Mouse (Mus musculus) liver, embryonic 11.5 days (tissue): ENCODE measurements at regions not wholly inside any gene's neighbourhood (a gene's known extent, or its start where the extent isn't known, plus 50 kb on each side); places are given as distances from the start of the nearest gene placed in this dataset.

Source experiments
- ATAC-seq: fragments of 200-750 bp; cut with Nextera tagmentation; replicated peaks from 2 replicates; pipeline ENCODE4 v1.8.0; 2017; ENCODE audit warnings: moderate number of reproducible peaks, mild to moderate bottlenecking, moderate TSS enrichment, moderate library complexity; ENCODE audit not compliant: low FRiP score
- DNase-seq: peaks from one replicate; pipeline ENCODE4 v3.0.0-alpha.2; 2017; ENCODE audit warnings: low spot score
- H3K27ac ChIP-seq: fragments of 300-500 bp; sonication (generic); 2 replicates; pipeline ENCODE4 v1.5.1; 2014; ENCODE audit warnings: mild to moderate bottlenecking, low read depth, low read length, control low read depth
- H3K27me3 ChIP-seq: fragments of 300-500 bp; sonication (generic); replicated peaks from 2 replicates; pipeline ENCODE4 v1.6.1; 2014; ENCODE audit warnings: low read length, mixed read lengths; ENCODE audit not compliant: control insufficient read depth, insufficient read depth
- H3K36me3 ChIP-seq: fragments of 300-500 bp; sonication (generic); 2 replicates; pipeline ENCODE4 v1.6.1; 2014; ENCODE audit warnings: mild to moderate bottlenecking, low read length, moderate library complexity, mixed read lengths; ENCODE audit not compliant: control insufficient read depth, insufficient read depth
- H3K4me1 ChIP-seq: fragments of 300-500 bp; sonication (generic); replicated peaks from 2 replicates; pipeline ENCODE4 v1.6.1; 2014; ENCODE audit warnings: low read length, mixed read lengths; ENCODE audit not compliant: control insufficient read depth, insufficient read depth
- H3K4me2 ChIP-seq: fragments of 300-500 bp; sonication (generic); 2 replicates; pipeline ENCODE4 v1.6.1; 2014; ENCODE audit warnings: mild to moderate bottlenecking, control low read depth, moderate library complexity
- H3K4me3 ChIP-seq: fragments of 300-500 bp; sonication (generic); 2 replicates; pipeline ENCODE4 v1.5.1; 2014; ENCODE audit warnings: low read depth, low read length, control low read depth
- H3K9ac ChIP-seq: fragments of 300-500 bp; sonication (generic); 2 replicates; pipeline ENCODE4 v1.6.1; 2014; ENCODE audit warnings: low read depth, low read length, control low read depth
- H3K9me3 ChIP-seq: fragments of 300-500 bp; sonication (generic); 2 replicates; pipeline ENCODE4 v1.6.1; 2016; ENCODE audit warnings: low read length, inconsistent platforms, mixed read lengths; ENCODE audit not compliant: control insufficient read depth
- WGBS: fragments of 180-500 bp; shearing (Covaris S2); extraction: QIAGEN DNeasy Blood & Tissue Kit; methylation state at CpG from one replicate; pipeline ENCODE4 v1.1.7; 2014; 5-methylcytosine and 5-hydroxymethylcytosine counted together

DNA sequence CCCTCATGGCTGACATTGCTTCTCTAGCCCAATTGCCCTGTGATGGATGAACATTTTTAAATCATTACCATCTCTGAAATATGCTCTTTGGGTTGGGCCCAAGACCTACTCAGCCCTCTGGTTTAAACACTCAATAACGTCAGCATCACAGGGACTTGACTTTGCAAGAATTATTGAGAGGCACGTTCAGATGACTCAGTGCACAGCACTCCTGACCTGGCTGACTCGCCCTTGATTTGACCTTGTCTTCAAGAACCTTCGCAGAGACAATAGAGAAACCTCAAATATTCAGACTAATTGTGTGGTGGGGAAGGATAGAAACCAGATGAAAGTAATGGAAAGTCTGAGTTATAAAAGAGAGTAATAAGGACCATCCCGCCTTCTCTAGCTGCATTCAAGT lies 127.9 kb upstream of the Lnx1 start:
- no peak overlapping the region for H3K27ac ChIP-seq
- no peaks in the 10 kb centered on the region for H3K9me3 ChIP-seq
- no peaks in the 10 kb centered on the region for H3K4me1 ChIP-seq
- H3K27me3 ChIP-seq = no peaks in the 10 kb centered on the region
- H3K4me3 ChIP-seq = no peak overlapping the region
- no peaks in the 10 kb centered on the region for H3K36me3 ChIP-seq
- no peak for DNase-seq
- no peak overlapping the region for H3K4me2 ChIP-seq
- no peak overlapping the region for H3K9ac ChIP-seq
- WGBS = 61% methylated on average over 5 of the region's 5 CpGs
- no peak for ATAC-seq

GRCm38 (mm10) chr5:74829003-74829402 lies 126.3 kb upstream of the Lnx1 start:
- Histone ChIP-seq H3K27ac (no peak overlapping the region), H3K4me3 (no peak overlapping the region), H3K4me1 (no peaks in the 10 kb centered on the region), H3K9ac (no peak overlapping the region), H3K9me3 (no peaks in the 10 kb centered on the region), H3K4me2 (no peak overlapping the region), H3K36me3 (no peaks in the 10 kb centered on the region), H3K27me3 (no peaks in the 10 kb centered on the region)
- 83% methylated on average over 9 of the region's 9 CpGs for WGBS
- no peak for DNase-seq
- ATAC-seq = no peak

GRCm38 (mm10) chr5:74827944-74828343 lies 125.2 kb upstream of the Lnx1 start:
- Histone ChIP-seq H3K36me3 (no peaks in the 10 kb centered on the region), H3K4me1 (no peaks in the 10 kb centered on the region), H3K4me3 (no peak overlapping the region), H3K9ac (no peak overlapping the region), H3K27ac (no peak overlapping the region), H3K4me2 (no peak overlapping the region), H3K9me3 (no peaks in the 10 kb centered on the region), H3K27me3 (no peaks in the 10 kb centered on the region)
- DNase-seq = no peak
- no peak for ATAC-seq
- 59% methylated on average over 4 of the region's 4 CpGs for WGBS

DNA sequence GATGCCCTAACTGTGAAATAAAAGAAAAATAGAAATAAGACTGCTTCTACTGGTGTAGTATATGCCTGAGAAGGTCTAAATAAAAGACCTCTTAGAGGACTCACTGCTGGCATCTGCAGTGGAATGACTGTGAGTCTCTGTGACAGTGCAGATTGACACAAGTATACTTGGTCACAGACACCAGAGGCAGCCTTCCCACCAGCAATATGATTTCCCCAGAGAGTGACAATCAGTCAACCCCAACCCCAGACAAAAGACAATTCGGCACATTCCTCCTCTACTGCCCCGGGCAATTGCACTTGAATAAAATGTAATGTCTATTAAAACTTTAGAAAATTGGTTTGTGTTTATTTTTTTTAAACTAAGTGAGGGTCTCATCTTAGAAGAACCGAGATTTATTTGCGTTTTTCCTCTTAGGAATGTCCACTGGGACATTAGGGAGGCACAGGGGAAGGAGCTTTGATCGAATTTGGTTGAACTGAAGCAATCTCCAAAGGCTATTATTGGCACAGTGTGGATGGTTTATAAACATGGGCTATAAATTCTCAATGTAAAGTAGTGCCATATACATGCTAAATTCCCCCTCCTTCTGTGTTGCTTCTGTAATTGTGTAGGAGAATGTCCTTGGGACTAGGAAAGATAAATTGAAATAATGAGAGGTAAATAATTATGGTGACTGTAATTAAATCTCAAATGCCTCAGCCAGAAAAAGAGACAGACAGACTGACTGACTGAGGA lies 123.0 kb upstream of the Lnx1 start:
- DNase-seq (no peak), ATAC-seq (no peak)
- H3K4me3 ChIP-seq = no peak overlapping the region
- no peak overlapping the region for H3K27ac ChIP-seq
- H3K4me2 ChIP-seq = no peak overlapping the region
- H3K4me1 ChIP-seq = no peaks in the 10 kb centered on the region
- no peak overlapping the region for H3K9ac ChIP-seq
- WGBS = 66% methylated on average over 5 of the region's 5 CpGs
- no peaks in the 10 kb centered on the region for H3K36me3 ChIP-seq
- no peaks in the 10 kb centered on the region for H3K27me3 ChIP-seq
- H3K9me3 ChIP-seq = no peaks in the 10 kb centered on the region

GRCm38 (mm10) chr5:74823719-74824118 lies 121.0 kb upstream of the Lnx1 start:
- H3K27ac ChIP-seq = no peak overlapping the region
- H3K27me3 ChIP-seq = no peaks in the 10 kb centered on the region
- no peak for DNase-seq
- no peak overlapping the region for H3K4me3 ChIP-seq
- no peaks in the 10 kb centered on the region for H3K4me1 ChIP-seq
- H3K4me2 ChIP-seq = no peak overlapping the region
- no peaks in the 10 kb centered on the region for H3K36me3 ChIP-seq
- no peak for ATAC-seq
- no peaks in the 10 kb centered on the region for H3K9me3 ChIP-seq
- no peak overlapping the region for H3K9ac ChIP-seq
- WGBS = 84% methylated on average over 7 of the region's 7 CpGs

DNA sequence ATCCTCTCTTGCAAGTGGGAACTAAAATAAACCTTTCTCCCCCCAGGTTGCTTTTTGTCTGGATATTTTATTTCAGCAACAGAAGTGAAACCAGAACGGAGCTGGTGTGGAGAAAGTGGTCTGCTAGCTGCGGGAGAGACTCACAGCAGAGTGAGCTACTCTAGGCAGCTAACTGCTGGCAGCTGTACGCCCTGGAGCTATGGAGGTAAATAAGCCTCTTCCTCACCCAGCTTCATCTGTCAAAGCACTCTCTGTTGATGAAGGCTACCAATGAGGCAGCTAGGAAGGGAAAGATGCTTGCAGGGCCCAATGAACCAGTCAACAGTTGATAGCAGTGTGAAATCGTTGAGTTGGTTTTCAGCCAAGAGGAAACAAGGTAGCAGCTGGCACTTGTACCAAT lies 119.3 kb upstream of the Lnx1 start:
- Histone ChIP-seq H3K27ac (no peak overlapping the region), H3K27me3 (no peaks in the 10 kb centered on the region), H3K4me2 (no peak overlapping the region), H3K9me3 (no peaks in the 10 kb centered on the region), H3K9ac (no peak overlapping the region), H3K36me3 (no peaks in the 10 kb centered on the region), H3K4me1 (no peaks in the 10 kb centered on the region), H3K4me3 (no peak overlapping the region)
- ATAC-seq = no peak
- DNase-seq = no peak
- WGBS = 84% methylated on average over 4 of the region's 4 CpGs

DNA sequence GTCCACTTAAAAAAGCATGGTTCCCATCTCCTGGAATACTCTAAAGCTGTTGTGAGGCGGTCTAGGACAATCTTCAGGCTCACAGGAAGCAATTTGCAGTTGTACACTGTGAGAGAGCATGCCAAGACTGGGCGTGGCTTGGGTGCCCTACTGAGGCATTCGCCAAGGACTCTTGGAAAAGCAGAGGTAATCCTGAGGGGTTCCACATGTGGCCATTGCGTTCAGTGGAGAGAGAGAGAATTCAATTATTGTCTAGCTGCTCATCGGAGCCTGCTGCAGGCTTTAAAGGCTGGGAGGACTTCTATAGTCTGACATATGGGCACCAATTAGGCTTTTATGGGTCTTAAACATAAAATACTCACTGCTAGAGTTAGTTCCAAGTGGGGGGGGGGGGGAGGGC lies 113.8 kb upstream of the Lnx1 start:
- 71% methylated on average over 5 of the region's 5 CpGs for WGBS
- no peak for DNase-seq
- H3K9me3 ChIP-seq = no peaks in the 10 kb centered on the region
- ATAC-seq = no peak
- no peak overlapping the region for H3K4me3 ChIP-seq
- H3K9ac ChIP-seq = no peak overlapping the region
- no peaks in the 10 kb centered on the region for H3K36me3 ChIP-seq
- no peak overlapping the region for H3K27ac ChIP-seq
- no peaks in the 10 kb centered on the region for H3K4me1 ChIP-seq
- no peaks in the 10 kb centered on the region for H3K27me3 ChIP-seq
- no peak overlapping the region for H3K4me2 ChIP-seq

- Histone ChIP-seq H3K4me3 (no peak overlapping the region), H3K9me3 (no peaks in the 10 kb centered on the region), H3K36me3 (no peaks in the 10 kb centered on the region), H3K27me3 (no peaks in the 10 kb centered on the region), H3K4me2 (no peak overlapping the region), H3K9ac (no peak overlapping the region), H3K4me1 (no peaks in the 10 kb centered on the region), H3K27ac (no peak overlapping the region)
- DNase-seq (no peak), ATAC-seq (no peak)
- 30% methylated on average over 3 of the region's 3 CpGs for WGBS
Measured at GRCm38 (mm10) chr5:74813396-74813795, 110.7 kb upstream of the Lnx1 start.

DNA sequence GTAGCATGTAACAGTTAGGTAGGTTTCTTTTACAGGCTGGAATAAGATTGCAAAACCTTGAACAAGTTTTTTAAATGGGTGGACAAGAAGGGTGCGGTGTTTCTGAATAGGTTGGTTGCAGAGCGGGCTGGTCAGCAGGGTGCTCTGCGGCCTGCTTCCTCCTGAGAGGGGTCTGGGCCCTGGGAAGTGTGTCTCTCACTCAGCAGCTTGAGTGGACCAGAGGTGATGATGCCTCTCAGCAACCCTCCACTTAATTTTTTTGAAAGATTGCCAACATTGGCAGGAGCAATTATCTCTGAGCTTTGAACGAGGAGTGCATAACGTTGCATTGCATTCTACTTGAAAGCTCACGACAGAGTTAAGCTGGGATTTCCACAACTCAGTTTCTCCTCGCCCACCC lies 108.3 kb upstream of the Lnx1 start:
- no peaks in the 10 kb centered on the region for H3K27me3 ChIP-seq
- no peaks in the 10 kb centered on the region for H3K9me3 ChIP-seq
- 70% methylated on average over 7 of the region's 7 CpGs for WGBS
- H3K27ac ChIP-seq = no peak overlapping the region
- ATAC-seq = no peak
- no peak for DNase-seq
- H3K4me3 ChIP-seq = no peak overlapping the region
- H3K36me3 ChIP-seq = no peaks in the 10 kb centered on the region
- H3K4me1 ChIP-seq = no peaks in the 10 kb centered on the region
- no peak overlapping the region for H3K4me2 ChIP-seq
- no peak overlapping the region for H3K9ac ChIP-seq
